Mouse (Mus musculus) liver, adult 2 months (tissue): ENCODE measurements around the gene Rpl12. TPM values are rescaled to one million over a fixed set of nuclear protein-coding genes. Genes with fewer than 3 reads are reported as not detected.

Experiments
- DNase-seq: peaks from one replicate; pipeline ENCODE4 v3.0.0-alpha.2; 2011; ENCODE audit warnings: low read depth, low spot score; ENCODE audit errors: extremely low read depth
- H3K27ac ChIP-seq: fragments of 200-500 bp; replicated peaks from 2 replicates; pipeline ENCODE4 v1.5.1; 2012; ENCODE audit warnings: low read depth, mild to moderate bottlenecking, control low read depth, inconsistent platforms, low read length; ENCODE audit not compliant: insufficient read depth
- H3K27me3 ChIP-seq: fragments of 200-500 bp; 2 replicates; pipeline ENCODE4 v1.6.1; 2012; ENCODE audit warnings: mild to moderate bottlenecking, moderate library complexity, low read length, inconsistent platforms; ENCODE audit not compliant: control insufficient read depth, insufficient read depth
- H3K36me3 ChIP-seq: fragments of 200-500 bp; 2 replicates; pipeline ENCODE4 v1.6.1; 2012; ENCODE audit warnings: low read length, inconsistent platforms; ENCODE audit not compliant: control insufficient read depth, insufficient read depth
- H3K4me1 ChIP-seq: fragments of 200-500 bp; 2 replicates; pipeline ENCODE4 v1.6.1; 2011; ENCODE audit warnings: low read length; ENCODE audit not compliant: control insufficient read depth, insufficient read depth
- H3K4me3 ChIP-seq: fragments of 200-500 bp; 2 replicates; pipeline ENCODE4 v1.5.1; 2011; ENCODE audit warnings: low read depth, mild to moderate bottlenecking, control low read depth, low read length, moderate library complexity; ENCODE audit not compliant: insufficient read depth
- H3K79me2 ChIP-seq: fragments of 200-500 bp; 2 replicates; pipeline ENCODE4 v1.6.1; 2012; ENCODE audit warnings: inconsistent platforms, mild to moderate bottlenecking, low read length, moderate library complexity; ENCODE audit not compliant: control insufficient read depth, insufficient read depth
- H3K9ac ChIP-seq: fragments of 200-500 bp; 2 replicates; pipeline ENCODE4 v1.6.1; 2012; ENCODE audit warnings: low read depth, mild to moderate bottlenecking, control low read depth, inconsistent platforms, low read length
- CTCF ChIP-seq: fragments of 200-500 bp; IDR thresholded peaks from 2 replicates; pipeline ENCODE4 v1.5.1; 2011; ENCODE audit warnings: low read depth, low read length, control low read depth
- POLR2A ChIP-seq: fragments of 200-500 bp; IDR thresholded peaks from 2 replicates; pipeline ENCODE4 v1.6.1; 2011; ENCODE audit warnings: low read length, control low read depth; ENCODE audit not compliant: insufficient read depth; ENCODE audit errors: extremely low read depth
- WGBS: fragments of 180-500 bp; shearing (Covaris S2); methylation state at CpG from one replicate; pipeline ENCODE4 v1.1.7; 2018; 5-methylcytosine and 5-hydroxymethylcytosine counted together
- polyA plus RNA-seq: library from polyadenylated mRNA; depleted of rRNA; stranded (reverse); fragments of >200 nt; gene quantifications from 2 replicates; pipeline ENCODE4 v1.2.3, GENCODE M21; 2012
- total RNA-seq: library from RNA; depleted of rRNA; stranded (reverse); fragments of >200 nt; gene quantifications from 2 replicates; pipeline ENCODE4 v1.2.3, GENCODE M21; 2014

Gene Rpl12
- total and polyA plus RNA-seq, 2 experiments = 158 to 473 TPM

DNA sequence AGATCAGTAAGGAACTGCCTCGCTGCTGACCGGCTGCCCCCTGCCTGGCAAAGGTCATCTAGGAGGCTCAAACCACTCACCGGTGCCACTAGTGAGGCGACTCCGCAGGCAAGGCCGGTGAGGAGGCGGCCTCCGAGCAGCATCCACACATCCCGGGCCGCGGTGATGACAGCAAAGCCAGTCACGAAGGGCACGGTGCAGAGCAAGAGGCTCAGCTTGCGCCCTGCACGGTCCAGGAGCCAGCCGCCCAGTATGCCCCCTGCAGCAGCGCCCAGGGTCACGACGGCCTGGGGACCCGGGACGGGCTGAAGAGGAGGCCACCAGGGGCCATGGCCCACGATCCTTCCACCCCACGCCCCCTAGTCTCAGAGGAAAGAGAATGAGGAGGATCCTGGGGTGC is 19.9 kb downstream of the Rpl12 start:
- DNase-seq = no peak
- 2% methylated on average over 23 of the region's 23 CpGs for WGBS
- TF ChIP-seq CTCF (no peak), POLR2A (no peak)
- Histone ChIP-seq H3K36me3 (no peaks in the 10 kb centered on the region), H3K4me3 (peak overlapping the region; percentile 80), H3K79me2 (no peaks in the 10 kb centered on the region), H3K4me1 (peaks cover 12% of the 10 kb centered on the region), H3K27me3 (no peaks in the 10 kb centered on the region), H3K27ac (no peak overlapping the region), H3K9ac (peak overlapping the region; percentile 82)

DNA sequence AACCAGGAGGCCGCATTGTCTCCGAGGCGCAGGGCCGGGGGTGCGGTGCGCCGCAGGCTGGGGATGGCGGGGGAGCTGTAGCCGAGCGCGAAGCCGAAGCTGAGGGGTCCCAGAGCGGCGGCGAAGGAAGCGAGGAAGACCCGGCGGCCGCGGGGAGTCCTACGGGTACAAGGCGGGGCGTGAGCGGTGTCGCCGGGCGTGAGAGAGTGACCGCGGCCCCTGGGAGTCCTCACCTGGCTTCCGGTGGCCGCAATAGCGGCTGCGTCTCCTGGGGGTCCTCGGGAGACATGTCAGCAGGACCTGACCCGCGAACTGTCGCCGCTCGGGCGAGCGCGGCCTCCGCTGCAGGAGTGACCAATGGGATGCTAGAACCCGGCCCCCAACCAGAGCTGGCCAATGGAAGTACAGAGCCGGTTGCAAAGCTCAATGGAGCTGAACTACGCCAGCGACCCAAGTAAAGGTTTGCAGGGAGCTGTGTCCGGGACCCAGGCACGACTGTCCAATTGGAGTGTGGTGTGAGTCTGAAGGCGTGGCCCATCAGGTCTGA is 20.4 kb downstream of the Rpl12 start, which contains the start of gene Slc2a8:
Gene Slc2a8, minus strand, starts transcription at position 359 of the 547 bp plus-strand sequence.
- Histone ChIP-seq H3K27ac (no peak within 1 kb of the TSS), H3K36me3 (no peaks in the 10 kb centered on the region), H3K4me3 (peak within 1 kb of the TSS; percentile 80), H3K9ac (peak within 1 kb of the TSS; percentile 82), H3K4me1 (peaks cover 12% of the 10 kb centered on the region), H3K27me3 (no peaks in the 10 kb centered on the region), H3K79me2 (no peaks in the 10 kb centered on the region)
- TF ChIP-seq CTCF (no peak), POLR2A (peak; percentile 78)
- under 1% methylated on average over 46 of the region's 50 CpGs for WGBS
- peak; percentile 90 for DNase-seq

DNA sequence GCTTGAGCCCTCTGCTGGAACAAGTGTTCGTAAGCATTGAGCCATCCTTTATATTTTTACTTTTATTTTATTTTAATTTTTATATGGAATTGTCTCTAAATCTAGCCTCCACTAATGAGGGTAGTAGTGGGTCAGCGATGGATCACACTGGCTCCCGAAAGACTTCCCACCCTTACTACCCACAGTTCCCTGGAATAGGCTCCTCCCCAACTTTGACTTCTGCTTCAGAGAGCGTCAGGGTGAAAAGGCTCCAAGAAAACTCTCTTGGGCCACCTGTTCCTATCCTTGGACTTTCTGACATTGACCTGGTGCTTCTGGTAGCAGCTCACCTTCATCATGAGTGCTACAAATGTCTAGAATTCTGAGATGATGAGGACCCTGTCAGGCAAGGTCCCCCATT is 21.3 kb downstream of the Rpl12 start:
- Histone ChIP-seq H3K4me3 (peak overlapping the region; percentile 41; the same call in 1 of the 2 replicates), H3K27ac (no peak overlapping the region), H3K36me3 (no peaks in the 10 kb centered on the region), H3K9ac (peak overlapping the region; percentile 12; the same call in 1 of the 2 replicates), H3K79me2 (no peaks in the 10 kb centered on the region), H3K27me3 (no peaks in the 10 kb centered on the region), H3K4me1 (peaks cover 12% of the 10 kb centered on the region)
- DNase-seq = peak; percentile 12
- 6% methylated on average over 4 of the region's 4 CpGs for WGBS
- TF ChIP-seq POLR2A (no peak), CTCF (no peak)

DNA sequence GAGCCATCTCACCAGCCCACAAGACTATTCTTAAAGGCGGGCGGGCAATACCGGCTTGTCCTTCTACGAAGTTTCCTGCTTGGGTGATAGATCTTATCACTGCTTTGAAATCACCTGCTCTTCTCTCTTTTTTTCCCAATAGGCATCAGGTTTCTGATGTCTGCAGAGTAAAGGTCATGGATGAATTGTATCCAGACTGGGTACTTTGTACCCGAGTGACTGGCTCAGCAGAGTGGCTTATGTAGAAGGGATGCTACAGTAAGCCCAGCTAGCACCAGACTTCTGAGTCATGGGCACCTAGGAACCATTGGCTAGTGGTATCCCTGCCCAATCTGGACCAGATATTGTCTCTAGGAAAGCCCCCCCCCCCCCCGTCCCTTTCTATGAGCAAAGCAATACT is 22.3 kb downstream of the Rpl12 start:
- H3K36me3 ChIP-seq = no peaks in the 10 kb centered on the region
- H3K4me3 ChIP-seq = no peak overlapping the region
- WGBS = 15% methylated on average over 6 of the region's 6 CpGs
- H3K9ac ChIP-seq = no peak overlapping the region
- no peaks in the 10 kb centered on the region for H3K27me3 ChIP-seq
- H3K4me1 ChIP-seq = peaks cover 12% of the 10 kb centered on the region
- H3K79me2 ChIP-seq = no peaks in the 10 kb centered on the region
- DNase-seq = peak; percentile 51
- no peak overlapping the region for H3K27ac ChIP-seq
- no peak for TF ChIP-seq CTCF
- TF ChIP-seq POLR2A = no peak

DNA sequence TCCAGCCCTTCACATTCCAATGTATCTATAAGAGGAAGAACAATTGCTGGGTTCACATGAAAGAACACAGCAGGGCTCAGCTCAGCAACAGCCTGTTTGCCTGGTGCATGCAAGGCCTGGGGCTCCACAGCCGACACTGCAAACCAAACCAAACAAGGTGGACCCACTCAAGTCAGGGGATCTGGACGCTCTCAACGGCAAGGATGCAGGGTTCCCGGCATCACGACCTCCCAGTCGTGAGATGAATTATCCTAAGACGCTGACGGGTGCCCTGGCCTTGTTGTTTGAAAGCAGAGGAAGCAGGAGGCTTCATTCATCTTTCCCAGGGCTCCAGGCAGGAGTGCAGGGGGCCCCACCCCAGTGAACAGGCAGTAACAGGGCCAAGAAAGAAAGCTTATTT is 24.5 kb downstream of the Rpl12 start:
- TF ChIP-seq POLR2A = no peak
- TF ChIP-seq CTCF = no peak
- no peak for DNase-seq
- 80% methylated on average over 8 of the region's 8 CpGs for WGBS
- H3K36me3 ChIP-seq = no peaks in the 10 kb centered on the region
- no peak overlapping the region for H3K9ac ChIP-seq
- no peak overlapping the region for H3K27ac ChIP-seq
- peaks cover 12% of the 10 kb centered on the region for H3K4me1 ChIP-seq
- no peaks in the 10 kb centered on the region for H3K79me2 ChIP-seq
- H3K4me3 ChIP-seq = no peak overlapping the region
- H3K27me3 ChIP-seq = no peaks in the 10 kb centered on the region

GRCm38 (mm10) chr2:32989376-32989775 is 28.0 kb downstream of the Rpl12 start:
- Histone ChIP-seq H3K9ac (no peak overlapping the region), H3K27ac (no peak overlapping the region), H3K4me3 (no peak overlapping the region), H3K4me1 (no peaks in the 10 kb centered on the region), H3K27me3 (no peaks in the 10 kb centered on the region), H3K79me2 (no peaks in the 10 kb centered on the region), H3K36me3 (no peaks in the 10 kb centered on the region)
- WGBS = 51% methylated on average over 3 of the region's 3 CpGs
- DNase-seq = no peak
- no peak for TF ChIP-seq CTCF
- TF ChIP-seq POLR2A = no peak
